Mouse (Mus musculus) liver, embryonic 15.5 days (tissue): Measurements from ENCODE around the gene Asna1. TPM values are rescaled to one million over a fixed set of nuclear protein-coding genes. Genes with fewer than 3 reads are reported as not detected.

Experiments
- ATAC-seq: fragments of 200-750 bp; cut with Nextera tagmentation; 2 replicates; pipeline ENCODE4 v1.8.0; 2017; ENCODE audit warnings: moderate number of reproducible peaks, mild to moderate bottlenecking, moderate library complexity; ENCODE audit not compliant: insufficient read depth
- H3K27ac ChIP-seq: fragments of 300-500 bp; sonication (generic); replicated peaks from 2 replicates; pipeline ENCODE4 v1.5.1; 2015; ENCODE audit warnings: mild to moderate bottlenecking, inconsistent platforms
- H3K27me3 ChIP-seq: fragments of 300-500 bp; sonication (generic); 2 replicates; pipeline ENCODE4 v1.6.1; 2015; ENCODE audit warnings: mild to moderate bottlenecking, inconsistent platforms
- H3K36me3 ChIP-seq: fragments of 300-500 bp; sonication (generic); replicated peaks from 2 replicates; pipeline ENCODE4 v1.6.1; 2015; ENCODE audit warnings: moderate library complexity, mild to moderate bottlenecking, inconsistent platforms
- H3K4me1 ChIP-seq: fragments of 300-500 bp; sonication (generic); replicated peaks from 2 replicates; pipeline ENCODE4 v1.6.1; 2015; ENCODE audit warnings: inconsistent platforms
- H3K4me2 ChIP-seq: fragments of 300-500 bp; sonication (generic); 2 replicates; pipeline ENCODE4 v1.6.1; 2015; ENCODE audit warnings: moderate library complexity, mild to moderate bottlenecking, inconsistent platforms
- H3K4me3 ChIP-seq: fragments of 300-500 bp; sonication (generic); replicated peaks from 2 replicates; pipeline ENCODE4 v1.5.1; 2015; ENCODE audit warnings: mild to moderate bottlenecking, inconsistent platforms
- H3K9ac ChIP-seq: fragments of 300-500 bp; sonication (generic); 2 replicates; pipeline ENCODE4 v1.6.1; 2015; ENCODE audit warnings: moderate library complexity, mild to moderate bottlenecking, inconsistent platforms
- H3K9me3 ChIP-seq: fragments of 300-500 bp; sonication (generic); replicated peaks from 2 replicates; pipeline ENCODE4 v1.6.1; 2016; ENCODE audit warnings: inconsistent platforms
- WGBS: fragments of 180-500 bp; shearing (Covaris S2); methylation state at CpG from one replicate; pipeline ENCODE4 v1.1.7; 2015; ENCODE audit warnings: mixed read lengths; ENCODE audit not compliant: insufficient replicate concordance; 5-methylcytosine and 5-hydroxymethylcytosine counted together
- polyA plus RNA-seq: library from polyadenylated mRNA; unstranded; fragments of >200 nt; fragmentation: Nextera tagmentation; extraction: Ambion mirVana; gene quantifications from 2 replicates; pipeline ENCODE4 v1.2.1, GENCODE M21; 2015

Asna1 gene
- polyA plus RNA-seq, 1 experiment from 2014 or later: 59.7 TPM

GRCm38 (mm10) chr8:85062603-85063002, 37.5 kb upstream of the Asna1 start:
- no peak overlapping the region for H3K4me2 ChIP-seq
- 77% methylated on average over 4 of the region's 4 CpGs for WGBS
- no peak for ATAC-seq
- no peak overlapping the region for H3K27ac ChIP-seq
- peaks cover 45% of the 10 kb centered on the region for H3K4me1 ChIP-seq
- no peaks in the 10 kb centered on the region for H3K27me3 ChIP-seq
- H3K9ac ChIP-seq: no peak overlapping the region
- no peaks in the 10 kb centered on the region for H3K9me3 ChIP-seq
- no peak overlapping the region for H3K4me3 ChIP-seq
- 0 out of 2 replicates have a peak, but pooled peaks cover 1% of the 10 kb centered on the region for H3K36me3 ChIP-seq

GRCm38 (mm10) chr8:85059879-85060616, 35.0 kb upstream of the Asna1 start, which contains the start of gene Fbxw9:
Fbxw9 (plus strand) TSS chr8:85060055.
- under 1% methylated on average over 53 of the region's 53 CpGs for WGBS
- no peak within 1 kb of the TSS for H3K27ac ChIP-seq
- no peaks in the 10 kb centered on the region for H3K9me3 ChIP-seq
- H3K9ac ChIP-seq: peak within 1 kb of the TSS; percentile 61
- peak within 1 kb of the TSS; percentile 71 for H3K4me3 ChIP-seq
- peak; percentile 75 for ATAC-seq
- peaks cover 24% of the 10 kb centered on the region for H3K36me3 ChIP-seq
- H3K4me1 ChIP-seq: peaks cover 31% of the 10 kb centered on the region
- no peaks in the 10 kb centered on the region for H3K27me3 ChIP-seq
- peak within 1 kb of the TSS; percentile 94 for H3K4me2 ChIP-seq

DNA sequence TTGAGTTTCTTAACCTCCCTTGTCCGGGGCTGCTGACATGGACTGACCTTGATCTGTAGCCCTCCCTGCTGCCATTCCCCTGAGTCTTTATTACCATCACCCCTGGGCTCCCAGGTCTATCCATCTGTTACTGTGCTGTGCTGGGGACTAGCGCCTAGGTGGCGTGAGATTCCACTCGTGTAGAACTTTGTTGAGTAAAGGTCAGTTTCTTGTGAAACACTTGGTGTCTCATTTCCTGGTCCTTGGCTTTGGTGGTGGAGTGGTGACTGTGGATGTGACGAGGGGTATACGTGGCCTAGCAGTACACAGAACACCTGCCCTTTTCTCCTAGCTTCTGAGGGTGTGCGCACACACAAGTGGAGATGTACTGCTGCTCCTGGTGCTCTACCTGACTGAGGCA, 32.3 kb upstream of the Asna1 start:
- Histone ChIP-seq H3K27ac (no peak overlapping the region), H3K36me3 (peaks cover 51% of the 10 kb centered on the region), H3K4me2 (no peak overlapping the region), H3K9ac (no peak overlapping the region), H3K4me3 (no peak overlapping the region), H3K9me3 (no peaks in the 10 kb centered on the region), H3K27me3 (no peaks in the 10 kb centered on the region), H3K4me1 (peaks cover 23% of the 10 kb centered on the region)
- ATAC-seq: no peak
- 77% methylated on average over 7 of the region's 7 CpGs for WGBS

DNA sequence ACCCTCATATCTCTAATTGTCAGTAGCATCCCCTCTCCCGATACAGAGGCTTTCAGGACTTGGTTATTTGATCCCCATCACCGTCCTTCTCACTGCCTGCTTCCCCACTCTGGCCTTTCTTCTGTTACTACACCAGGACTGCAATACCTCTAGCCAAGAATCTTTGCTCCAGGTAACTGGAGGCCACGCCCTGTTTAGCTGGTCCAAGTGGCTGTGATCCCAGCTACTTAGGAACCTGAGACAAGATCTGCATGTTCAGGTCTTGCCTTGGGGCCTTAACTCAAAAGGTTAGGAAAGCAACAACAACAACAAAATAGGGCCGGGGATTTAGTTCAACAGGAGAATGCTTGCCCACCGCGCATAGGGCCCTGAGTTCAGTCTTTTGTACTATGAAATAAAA, 18.5 kb upstream of the Asna1 start:
- Histone ChIP-seq H3K36me3 (peaks cover 91% of the 10 kb centered on the region), H3K4me3 (no peak overlapping the region), H3K27me3 (no peaks in the 10 kb centered on the region), H3K9me3 (no peaks in the 10 kb centered on the region), H3K9ac (no peak overlapping the region), H3K27ac (no peak overlapping the region), H3K4me2 (no peak overlapping the region), H3K4me1 (peaks cover 28% of the 10 kb centered on the region)
- WGBS: 84% methylated on average over 6 of the region's 6 CpGs
- ATAC-seq: no peak

DNA sequence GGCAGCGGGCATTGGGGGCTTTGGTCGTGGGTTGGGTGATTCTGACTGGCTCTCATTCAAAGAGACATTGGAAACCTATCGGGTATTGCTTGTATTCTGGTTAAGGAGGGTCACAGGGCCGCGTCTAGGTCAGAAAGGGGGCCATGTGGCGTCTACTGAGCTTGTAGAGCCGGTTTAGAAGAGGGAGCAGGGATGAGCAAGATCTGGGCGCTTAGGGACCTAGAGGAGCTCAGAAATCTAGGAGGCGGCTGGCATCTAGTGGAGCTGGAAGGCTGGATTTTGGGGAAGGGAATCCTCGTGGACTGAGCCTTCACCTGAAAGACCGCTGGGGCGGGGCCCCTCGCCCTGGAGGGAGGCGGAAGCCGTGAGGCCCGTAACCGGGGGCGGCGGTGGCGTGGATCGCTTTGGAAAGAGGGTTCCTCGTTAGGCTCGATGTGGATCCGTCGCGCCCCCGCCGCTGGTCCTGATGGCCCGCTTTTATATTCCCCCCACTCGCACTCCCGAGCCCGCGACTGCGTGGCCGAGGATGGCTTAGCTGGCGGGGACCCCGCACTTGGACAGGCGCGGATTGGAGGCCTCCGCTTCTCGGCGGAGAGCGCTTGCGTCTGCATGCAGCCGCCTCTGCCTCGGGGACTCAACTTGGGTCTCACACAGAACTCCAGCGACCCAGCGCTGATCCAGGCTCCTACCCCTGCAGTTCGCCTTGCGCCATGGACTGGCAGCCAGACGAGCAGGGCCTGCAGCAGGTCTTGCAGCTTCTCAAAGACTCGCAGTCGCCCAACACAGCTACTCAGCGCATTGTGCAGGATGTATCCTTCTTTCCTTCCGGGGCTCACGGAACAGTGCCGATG, 12.8 kb upstream of the Asna1 start:
- peak overlapping the region; percentile 94 for H3K9ac ChIP-seq
- peak overlapping the region; percentile 93 for H3K4me2 ChIP-seq
- H3K9me3 ChIP-seq: no peaks in the 10 kb centered on the region
- peak overlapping the region; percentile 85 for H3K4me3 ChIP-seq
- WGBS: under 1% methylated on average over 57 of the region's 57 CpGs
- H3K4me1 ChIP-seq: peaks cover 71% of the 10 kb centered on the region
- peaks cover 51% of the 10 kb centered on the region for H3K36me3 ChIP-seq
- peak overlapping the region; percentile 98 for H3K27ac ChIP-seq
- no peaks in the 10 kb centered on the region for H3K27me3 ChIP-seq
- peak; percentile 38 for ATAC-seq

GRCm38 (mm10) chr8:85037366-85037680, 12.2 kb upstream of the Asna1 start:
- under 1% methylated on average over 14 of the region's 14 CpGs for WGBS
- Histone ChIP-seq H3K9ac (peak overlapping the region; percentile 94), H3K36me3 (peaks cover 51% of the 10 kb centered on the region), H3K27me3 (no peaks in the 10 kb centered on the region), H3K27ac (peak overlapping the region; percentile 98), H3K4me3 (peak overlapping the region; percentile 85), H3K9me3 (no peaks in the 10 kb centered on the region), H3K4me1 (peaks cover 75% of the 10 kb centered on the region), H3K4me2 (peak overlapping the region; percentile 93)
- ATAC-seq: peak; percentile 19

DNA sequence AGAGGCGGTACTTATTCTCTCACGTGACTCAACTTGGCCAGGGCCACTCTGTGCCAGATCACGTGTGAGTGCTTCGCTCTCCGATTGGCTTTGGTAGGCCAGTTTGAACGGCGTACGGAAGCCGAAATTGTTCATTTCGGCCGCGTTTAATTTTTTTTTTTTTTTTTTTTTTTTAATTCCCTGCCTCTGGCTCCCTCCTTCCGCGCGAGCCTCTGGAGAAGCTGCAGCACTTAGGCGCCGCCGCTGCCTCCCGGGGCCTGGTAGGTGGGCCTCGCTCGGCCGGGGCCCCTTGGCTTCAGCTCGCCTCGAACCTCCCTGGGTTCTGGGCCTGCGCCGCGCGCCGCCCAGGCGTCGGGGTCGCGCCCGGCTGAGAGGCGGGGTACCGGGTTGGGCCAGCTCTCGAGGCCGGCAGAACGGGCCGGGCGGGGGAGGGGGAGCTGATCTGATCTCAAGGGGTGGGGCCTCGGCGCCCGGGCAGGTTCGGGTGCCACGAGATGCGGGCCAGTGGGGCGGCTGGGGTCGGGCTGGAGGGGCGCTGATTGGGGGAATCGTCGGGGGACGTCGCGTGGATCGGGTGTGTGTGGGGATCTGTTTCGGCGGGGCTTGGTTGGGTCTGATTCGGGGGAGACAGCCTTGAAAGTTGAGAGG, 11.8 kb upstream of the Asna1 start, which contains the start of gene Tnpo2:
Gene Tnpo2 (plus strand): TSS at position 198 of the 648 bp plus-strand sequence.
- ATAC-seq: peak; percentile 84
- no peaks in the 10 kb centered on the region for H3K9me3 ChIP-seq
- H3K27ac ChIP-seq: peak within 1 kb of the TSS; percentile 98
- WGBS: under 1% methylated on average over 59 of the region's 59 CpGs
- peak within 1 kb of the TSS; percentile 85 for H3K4me3 ChIP-seq
- H3K4me2 ChIP-seq: peak within 1 kb of the TSS; percentile 93
- H3K36me3 ChIP-seq: peaks cover 51% of the 10 kb centered on the region
- no peaks in the 10 kb centered on the region for H3K27me3 ChIP-seq
- peak within 1 kb of the TSS; percentile 94 for H3K9ac ChIP-seq
- H3K4me1 ChIP-seq: peaks cover 77% of the 10 kb centered on the region

DNA sequence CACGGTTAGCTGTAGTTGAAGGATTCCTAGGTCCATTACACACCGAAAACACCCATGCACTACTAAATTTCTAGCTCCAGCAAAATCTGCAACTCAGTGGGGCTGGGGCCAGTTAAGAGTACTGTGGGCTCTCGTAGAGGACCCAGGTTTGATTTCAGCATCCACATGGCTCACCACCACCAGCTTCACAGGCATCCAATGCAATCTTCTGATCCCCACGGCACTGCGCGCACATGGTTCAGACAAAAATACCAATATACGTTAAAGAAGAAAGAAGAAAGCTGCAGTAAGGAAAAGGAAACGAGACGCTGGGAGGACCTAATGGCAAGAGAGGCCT, 11.3 kb upstream of the Asna1 start:
- WGBS: under 1% methylated on average over 9 of the region's 9 CpGs
- no peaks in the 10 kb centered on the region for H3K27me3 ChIP-seq
- H3K4me3 ChIP-seq: peak overlapping the region; percentile 85
- peak overlapping the region; percentile 75 for H3K9ac ChIP-seq
- no peaks in the 10 kb centered on the region for H3K9me3 ChIP-seq
- peak overlapping the region; percentile 87 for H3K27ac ChIP-seq
- peak overlapping the region; percentile 93 for H3K4me2 ChIP-seq
- H3K36me3 ChIP-seq: peaks cover 51% of the 10 kb centered on the region
- peak; percentile 27 for ATAC-seq
- H3K4me1 ChIP-seq: peaks cover 73% of the 10 kb centered on the region

- H3K27me3 ChIP-seq: no peaks in the 10 kb centered on the region
- peaks cover 68% of the 10 kb centered on the region for H3K4me1 ChIP-seq
- no peaks in the 10 kb centered on the region for H3K9me3 ChIP-seq
- H3K4me3 ChIP-seq: peak overlapping the region; percentile 85
- H3K4me2 ChIP-seq: peak overlapping the region; percentile 93
- H3K9ac ChIP-seq: peak overlapping the region; percentile 75
- peaks cover 51% of the 10 kb centered on the region for H3K36me3 ChIP-seq
- peak overlapping the region; percentile 87 for H3K27ac ChIP-seq
- under 1% methylated on average over 15 of the region's 15 CpGs for WGBS
- peak; percentile 9; the same call in 1 of the 2 replicates for ATAC-seq
Observed at GRCm38 (mm10) chr8:85035728-85036310, 10.7 kb upstream of the Asna1 start.

GRCm38 (mm10) chr8:85035165-85035727, 10.2 kb upstream of the Asna1 start:
- ATAC-seq: no peak
- peaks cover 64% of the 10 kb centered on the region for H3K4me1 ChIP-seq
- 2% methylated on average over 12 of the region's 12 CpGs for WGBS

More at GRCm38 (mm10) chr8:85035165-85035727, 10.2 kb upstream of the Asna1 start:
- Histone ChIP-seq H3K27me3 (no peaks in the 10 kb centered on the region), H3K9ac (peak overlapping the region; percentile 75), H3K4me3 (peak overlapping the region; percentile 85), H3K27ac (peak overlapping the region; percentile 87), H3K36me3 (peaks cover 51% of the 10 kb centered on the region), H3K4me2 (peak overlapping the region; percentile 93), H3K9me3 (no peaks in the 10 kb centered on the region)
